Mouse (Mus musculus) B cell, adult 62 days (primary cell): ENCODE data around the gene Hoxc12. TPM values are rescaled to one million over a fixed set of nuclear protein-coding genes. Genes with fewer than 3 reads are reported as not detected.

ENCODE experiments used
- total RNA-seq: library from RNA; stranded (reverse); gene quantifications from 4 replicates; pipeline ENCODE4 v1.2.4, GENCODE M21; 2023

The Hoxc12 gene
- not detected in 4 replicates for total RNA-seq

GRCm38 (mm10) chr15:102936279-102936972, at the start of gene Hoxc12:
Gene Hoxc12, plus strand, starts transcription at chr15:102936757.

GRCm38 (mm10) chr15:102921053-102922011, 15.2 kb upstream of the Hoxc12 start, which contains the start of gene Hoxc13:
Gene Hoxc13, plus strand, starts transcription at chr15:102921103.

GRCm38 (mm10) chr15:102954192-102955006, 17.8 kb downstream of the Hoxc12 start, which contains the start of gene Hoxc11:
Gene Hoxc11, plus strand, starts transcription at chr15:102954427.

GRCm38 (mm10) chr15:102966776-102967311, 30.3 kb downstream of the Hoxc12 start, which contains the start of gene Hoxc10:
Gene Hoxc10, plus strand, starts transcription at chr15:102966796.

GRCm38 (mm10) chr15:102967312-102967510, 30.7 kb downstream of the Hoxc12 start, which contains the start of gene Hoxc5:
Gene Hoxc5, plus strand, starts transcription at chr15:102967443.

GRCm38 (mm10) chr15:102976171-102976570, 39.6 kb downstream of the Hoxc12 start, which contains the start of gene Hoxc9:
Gene Hoxc9, plus strand, starts transcription at chr15:102976439.

Other genes starting within 250 kb of the Hoxc12 start
- gene Calcoco1, start 214.6 kb upstream of the Hoxc12 start, total RNA-seq: 46.4 to 65.2 TPM (median 57.8 TPM) in 4 replicates
- not detected in 4 replicates for gene Hoxc13, start 15.7 kb upstream of the Hoxc12 start, total RNA-seq
- gene Hoxc11, start 17.7 kb downstream of the Hoxc12 start, total RNA-seq: not detected in 4 replicates
- gene Hoxc10, start 30.0 kb downstream of the Hoxc12 start, total RNA-seq: not detected in 4 replicates
- gene Hoxc5, start 30.7 kb downstream of the Hoxc12 start, total RNA-seq: not detected in 4 replicates
- not detected in 4 replicates for gene Hoxc9, start 39.7 kb downstream of the Hoxc12 start, total RNA-seq
- not detected in 4 replicates for gene Hoxc8, start 53.9 kb downstream of the Hoxc12 start, total RNA-seq
- not detected in 4 replicates for gene Hoxc6, start 61.5 kb downstream of the Hoxc12 start, total RNA-seq
- gene Hoxc4, start 82.2 kb downstream of the Hoxc12 start, total RNA-seq: not detected in 4 replicates
- 4.7 to 8.7 TPM (median 7.1 TPM) in 4 replicates for gene Smug1, start 230.3 kb downstream of the Hoxc12 start, total RNA-seq